Mouse (Mus musculus): ENCODE measurements at regions not wholly inside any gene's neighbourhood (a gene's known extent, or its start where the extent isn't known, plus 50 kb on each side); places are given as distances from the start of the nearest gene placed in this dataset.

DNA sequence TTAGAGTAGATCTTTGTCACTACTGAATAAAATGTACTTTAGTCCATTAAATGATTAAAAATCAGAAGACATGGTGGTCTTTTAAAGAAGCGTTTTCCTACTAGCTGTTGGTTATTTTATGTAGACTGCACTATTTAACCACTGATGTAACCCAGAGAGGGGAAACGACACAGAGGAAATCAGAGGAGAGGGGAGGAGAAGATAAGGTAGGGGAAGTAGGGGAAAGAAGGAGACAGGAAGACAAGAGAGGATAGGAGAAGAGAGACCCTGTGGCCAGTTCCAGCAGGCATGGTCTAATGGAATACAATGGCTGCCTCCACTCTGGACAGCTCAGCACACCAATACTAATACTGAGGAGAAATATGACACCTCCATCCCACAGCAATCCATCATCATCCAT is 208.6 kb upstream of the Btg1 start:
- TF ChIP-seq CTCF (IDR thresholded peaks at IDR 0.05 in 2 of 3, conservative IDR thresholded peaks at IDR 0.05 in 1 of 3; ENCODE audit: control insufficient read depth in 1 of 3, insufficient read depth in 1 of 3, low read depth in 2 of 3, low read length in 3 of 3, poor library complexity in 1 of 3, severe bottlenecking in 1 of 3) (no peak), MAX (IDR thresholded peaks at IDR 0.05; ENCODE audit: low read length) (no peak), ZKSCAN1 (IDR thresholded peaks at IDR 0.05; ENCODE audit: low read depth, low read length) (no peak)
